Mouse (Mus musculus): Measurements from ENCODE around the gene Adrm1. TPM values are rescaled to one million over a fixed set of nuclear protein-coding genes. Genes with fewer than 3 reads are reported as not detected.

Gene Adrm1
- total and polyA plus RNA-seq, 2 experiments = 30.7 to 107 TPM

DNA sequence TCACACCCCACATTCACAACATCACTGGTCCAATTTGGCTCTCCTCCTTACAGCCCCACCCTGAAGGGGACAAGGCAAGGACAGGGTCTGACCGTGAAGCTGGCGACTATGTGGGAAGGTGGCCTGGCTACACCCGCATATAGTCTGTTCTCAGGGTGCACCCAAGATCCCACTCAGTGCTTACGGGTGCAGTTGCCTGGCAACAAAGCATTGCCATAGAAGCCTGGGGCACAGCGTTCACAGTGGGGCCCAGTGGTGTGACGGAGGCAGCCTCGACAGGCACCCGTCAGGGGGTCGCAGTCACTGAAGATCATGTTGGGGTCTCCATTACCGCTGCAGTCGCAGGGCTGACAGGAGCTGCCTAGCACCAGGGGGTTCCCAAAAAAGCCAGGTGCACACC, 16.1 kb downstream of the Adrm1 start:
- H3K9ac ChIP-seq (ENCODE audit: low read depth, low read length) = no peak overlapping the region
- no peaks in the 10 kb centered on the region for H3K27me3 ChIP-seq (ENCODE audit: control insufficient read depth, insufficient read depth, low read length)
- DNase-seq (ENCODE audit: extremely low read depth, low read depth, low spot score) = no peak
- H3K4me3 ChIP-seq (ENCODE audit: insufficient read depth, low read depth, low read length) = no peak overlapping the region
- WGBS = 94% methylated on average over 11 of the region's 11 CpGs
- H3K4me1 ChIP-seq (ENCODE audit: control insufficient read depth, insufficient read depth, low read length) = no peaks in the 10 kb centered on the region
- TF ChIP-seq POLR2A (IDR thresholded peaks at IDR 0.05; ENCODE audit: extremely low read depth, insufficient read depth, low read length) = no peak
- TF ChIP-seq CTCF (IDR thresholded peaks at IDR 0.05; ENCODE audit: low read depth, low read length) = no peak
- no peaks in the 10 kb centered on the region for H3K36me3 ChIP-seq (ENCODE audit: control insufficient read depth, insufficient read depth, low read length)
- no peaks in the 10 kb centered on the region for H3K79me2 ChIP-seq (ENCODE audit: control insufficient read depth, insufficient read depth, low read length)
- no peak overlapping the region for H3K27ac ChIP-seq (replicated peaks; ENCODE audit: insufficient read depth, low read depth, low read length)

DNA sequence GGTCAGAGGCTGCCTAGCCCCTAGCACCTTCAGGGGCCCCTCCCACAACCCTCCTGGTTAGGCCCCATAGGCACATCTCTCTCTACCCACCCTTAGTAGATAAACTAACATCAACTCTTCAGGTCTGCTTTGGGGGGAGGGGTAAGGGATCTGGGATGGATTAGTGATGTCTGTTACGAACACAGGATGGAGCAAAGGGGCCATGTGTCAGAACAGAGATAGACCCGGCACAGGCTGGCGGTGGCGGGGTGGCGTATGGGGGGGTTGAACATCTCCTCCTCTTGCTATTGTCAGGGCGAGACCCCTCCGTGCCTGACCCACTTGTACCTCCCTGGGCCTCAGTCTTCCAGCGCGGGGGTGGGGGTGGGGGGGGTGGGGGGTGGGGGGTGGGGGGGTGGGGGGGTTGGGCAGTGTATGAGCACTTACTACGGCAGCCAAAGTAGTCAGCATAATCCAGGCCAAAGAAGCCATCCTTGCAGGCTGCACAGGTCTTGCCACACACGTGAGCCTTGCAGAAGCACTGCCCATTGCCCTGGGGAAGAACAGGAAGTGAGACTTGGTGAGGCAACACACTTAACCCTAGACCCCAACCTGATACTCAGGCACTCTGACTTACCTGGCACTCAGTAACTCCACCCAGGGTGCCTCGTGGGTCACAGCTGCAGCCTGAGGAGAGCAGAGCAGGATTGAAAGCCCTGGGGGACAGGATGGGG, 25.5 kb downstream of the Adrm1 start:
- H3K79me2 ChIP-seq (ENCODE audit: control insufficient read depth, insufficient read depth, low read length) = no peaks in the 10 kb centered on the region
- H3K9ac ChIP-seq (ENCODE audit: low read depth, low read length) = no peak overlapping the region
- no peak overlapping the region for H3K4me3 ChIP-seq (ENCODE audit: insufficient read depth, low read depth, low read length)
- no peak overlapping the region for H3K27ac ChIP-seq (replicated peaks; ENCODE audit: insufficient read depth, low read depth, low read length)
- 88% methylated on average over 10 of the region's 12 CpGs for WGBS
- no peaks in the 10 kb centered on the region for H3K36me3 ChIP-seq (ENCODE audit: control insufficient read depth, insufficient read depth, low read length)
- H3K27me3 ChIP-seq (ENCODE audit: control insufficient read depth, insufficient read depth, low read length) = no peaks in the 10 kb centered on the region
- H3K4me1 ChIP-seq (ENCODE audit: control insufficient read depth, insufficient read depth, low read length) = no peaks in the 10 kb centered on the region
- no peak for TF ChIP-seq CTCF (IDR thresholded peaks at IDR 0.05; ENCODE audit: low read depth, low read length)
- TF ChIP-seq POLR2A (IDR thresholded peaks at IDR 0.05; ENCODE audit: extremely low read depth, insufficient read depth, low read length) = no peak
- DNase-seq (ENCODE audit: extremely low read depth, low read depth, low spot score) = no peak

DNA sequence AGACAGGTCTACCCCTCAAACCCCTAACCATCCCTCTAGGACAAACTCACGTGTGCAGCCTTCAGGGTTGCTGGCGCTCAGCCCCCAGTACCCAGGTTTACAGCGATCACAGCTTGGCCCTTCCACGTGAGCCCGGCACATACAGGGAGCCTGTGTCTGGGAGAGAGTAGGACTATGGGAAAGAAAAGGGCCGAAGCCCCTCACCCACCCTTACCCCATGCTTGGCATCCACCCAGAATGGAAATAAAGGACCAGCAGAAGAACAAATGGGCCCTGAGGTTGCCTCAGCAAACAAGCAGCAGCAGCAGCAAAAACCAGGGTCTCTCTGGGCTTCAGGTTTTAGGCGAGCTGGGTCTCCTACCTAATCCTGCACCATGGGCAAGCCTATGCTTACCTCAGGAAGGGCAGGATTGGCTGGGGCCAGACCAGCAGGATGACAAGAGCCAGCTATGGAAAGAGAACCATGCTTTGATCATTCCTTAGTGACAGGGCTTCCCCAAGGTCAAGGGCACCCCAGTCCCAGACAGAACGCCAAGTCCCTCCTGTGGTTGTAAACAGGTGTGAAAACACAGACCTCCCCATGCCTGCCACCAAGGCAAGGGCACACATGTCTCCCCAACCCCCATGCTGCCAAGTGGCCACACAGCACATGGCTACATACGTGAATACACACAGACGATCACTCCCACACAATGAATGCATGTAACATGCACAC, 26.2 kb downstream of the Adrm1 start:
- Histone ChIP-seq H3K27ac (replicated peaks; ENCODE audit: insufficient read depth, low read depth, low read length) (no peak overlapping the region), H3K79me2 (ENCODE audit: control insufficient read depth, insufficient read depth, low read length) (no peaks in the 10 kb centered on the region), H3K9ac (ENCODE audit: low read depth, low read length) (no peak overlapping the region), H3K36me3 (ENCODE audit: control insufficient read depth, insufficient read depth, low read length) (no peaks in the 10 kb centered on the region), H3K27me3 (ENCODE audit: control insufficient read depth, insufficient read depth, low read length) (no peaks in the 10 kb centered on the region), H3K4me1 (ENCODE audit: control insufficient read depth, insufficient read depth, low read length) (no peaks in the 10 kb centered on the region), H3K4me3 (ENCODE audit: insufficient read depth, low read depth, low read length) (no peak overlapping the region)
- DNase-seq (ENCODE audit: extremely low read depth, low read depth, low spot score) = no peak
- no peak for TF ChIP-seq CTCF (IDR thresholded peaks at IDR 0.05; ENCODE audit: low read depth, low read length)
- TF ChIP-seq POLR2A (IDR thresholded peaks at IDR 0.05; ENCODE audit: extremely low read depth, insufficient read depth, low read length) = no peak
- 93% methylated on average over 10 of the region's 10 CpGs for WGBS

DNA sequence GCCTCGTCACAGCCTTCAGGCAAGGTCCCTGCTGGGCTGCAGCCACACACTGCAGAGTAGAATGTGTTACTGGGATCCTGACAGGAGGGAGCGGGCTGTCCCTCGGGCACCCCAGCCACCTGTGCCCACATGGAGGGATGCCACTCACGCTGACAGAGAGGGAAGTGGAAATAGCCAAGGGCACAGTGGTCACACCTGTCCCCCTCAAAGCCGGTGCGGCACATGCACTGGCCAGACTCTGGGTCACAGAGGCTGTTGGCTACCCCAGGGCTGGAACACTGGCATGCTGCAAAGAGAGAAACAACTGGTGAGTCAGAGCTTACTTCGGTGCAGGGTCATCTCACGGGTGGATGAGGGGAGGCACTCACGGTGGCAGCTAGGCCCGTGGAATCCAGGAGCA, 27.5 kb downstream of the Adrm1 start:
- no peak for DNase-seq (ENCODE audit: extremely low read depth, low read depth, low spot score)
- Histone ChIP-seq H3K4me1 (ENCODE audit: control insufficient read depth, insufficient read depth, low read length) (no peaks in the 10 kb centered on the region), H3K79me2 (ENCODE audit: control insufficient read depth, insufficient read depth, low read length) (no peaks in the 10 kb centered on the region), H3K4me3 (ENCODE audit: insufficient read depth, low read depth, low read length) (no peak overlapping the region), H3K36me3 (ENCODE audit: control insufficient read depth, insufficient read depth, low read length) (no peaks in the 10 kb centered on the region), H3K9ac (ENCODE audit: low read depth, low read length) (no peak overlapping the region), H3K27me3 (ENCODE audit: control insufficient read depth, insufficient read depth, low read length) (no peaks in the 10 kb centered on the region), H3K27ac (replicated peaks; ENCODE audit: insufficient read depth, low read depth, low read length) (no peak overlapping the region)
- TF ChIP-seq POLR2A (IDR thresholded peaks at IDR 0.05; ENCODE audit: extremely low read depth, insufficient read depth, low read length) (no peak), CTCF (IDR thresholded peaks at IDR 0.05; ENCODE audit: low read depth, low read length) (no peak)
- 95% methylated on average over 10 of the region's 10 CpGs for WGBS

- 69% methylated on average over 11 of the region's 11 CpGs for WGBS
- Histone ChIP-seq H3K79me2 (ENCODE audit: control insufficient read depth, insufficient read depth, low read length) (no peaks in the 10 kb centered on the region), H3K36me3 (ENCODE audit: control insufficient read depth, insufficient read depth, low read length) (no peaks in the 10 kb centered on the region), H3K27me3 (ENCODE audit: control insufficient read depth, insufficient read depth, low read length) (no peaks in the 10 kb centered on the region), H3K9ac (ENCODE audit: low read depth, low read length) (no peak overlapping the region), H3K4me3 (ENCODE audit: insufficient read depth, low read depth, low read length) (no peak overlapping the region), H3K4me1 (ENCODE audit: control insufficient read depth, insufficient read depth, low read length) (no peaks in the 10 kb centered on the region), H3K27ac (replicated peaks; ENCODE audit: insufficient read depth, low read depth, low read length) (no peak overlapping the region)
- TF ChIP-seq CTCF (IDR thresholded peaks at IDR 0.05; ENCODE audit: low read depth, low read length) = no peak
- no peak for TF ChIP-seq POLR2A (IDR thresholded peaks at IDR 0.05; ENCODE audit: extremely low read depth, insufficient read depth, low read length)
- DNase-seq (ENCODE audit: extremely low read depth, low read depth, low spot score) = no peak
These were observed 29.4 kb downstream of the Adrm1 start for GRCm38 (mm10) chr2:180200681-180201080.

GRCm38 (mm10) chr2:180201303-180201702, 30.0 kb downstream of the Adrm1 start:
- TF ChIP-seq POLR2A (IDR thresholded peaks at IDR 0.05; ENCODE audit: extremely low read depth, insufficient read depth, low read length) (no peak), CTCF (IDR thresholded peaks at IDR 0.05; ENCODE audit: low read depth, low read length) (no peak)
- H3K79me2 ChIP-seq (ENCODE audit: control insufficient read depth, insufficient read depth, low read length) = no peaks in the 10 kb centered on the region
- H3K4me3 ChIP-seq (ENCODE audit: insufficient read depth, low read depth, low read length) = no peak overlapping the region
- H3K4me1 ChIP-seq (ENCODE audit: control insufficient read depth, insufficient read depth, low read length) = no peaks in the 10 kb centered on the region
- H3K9ac ChIP-seq (ENCODE audit: low read depth, low read length) = no peak overlapping the region
- no peak overlapping the region for H3K27ac ChIP-seq (replicated peaks; ENCODE audit: insufficient read depth, low read depth, low read length)
- no peaks in the 10 kb centered on the region for H3K27me3 ChIP-seq (ENCODE audit: control insufficient read depth, insufficient read depth, low read length)
- H3K36me3 ChIP-seq (ENCODE audit: control insufficient read depth, insufficient read depth, low read length) = no peaks in the 10 kb centered on the region
- 85% methylated on average over 9 of the region's 9 CpGs for WGBS
- no peak for DNase-seq (ENCODE audit: extremely low read depth, low read depth, low spot score)

Measured in liver, adult 2 months (tissue).